ENCODE assay signal across 8 mouse cellular contexts in genomic region chr6:86585070-86585600, GRCm38 (mm10). TPM values are rescaled to one million over a fixed set of nuclear protein-coding genes. Genes with fewer than 3 reads are reported as not detected.
DNase-seq lines count a peak whose midpoint lies in the region; ATAC-seq and TF ChIP-seq lines count a peak whose summit lies in the region.

No protein-coding gene starts in this region.

- H3K27me3 ChIP-seq in heart, embryonic 10.5 days (ENCODE audit: insufficient read depth, poor library complexity, severe bottlenecking) = no peaks in the 10 kb centered on the region
- no peaks in the 10 kb centered on the region for H3K27me3 ChIP-seq in limb, embryonic 13.5 days
- no peaks in the 10 kb centered on the region for H3K27me3 ChIP-seq in midbrain, embryonic 14.5 days (ENCODE audit: control insufficient read depth, insufficient read depth, low read length)
- H3K27me3 ChIP-seq in small intestine, adult 2 months (ENCODE audit: control insufficient read depth, insufficient read depth, low read length) = no peaks in the 10 kb centered on the region

- H3K27ac ChIP-seq in bone marrow macrophage, adult 2 months (ENCODE audit: insufficient read depth, low read depth, low read length) = peak overlapping the region; percentile 95
- H3K27ac ChIP-seq in heart, embryonic 10.5 days = peak overlapping the region; percentile 86
- H3K27ac ChIP-seq in limb, embryonic 13.5 days = peak overlapping the region; percentile 83
- peak overlapping the region; percentile 97 for H3K27ac ChIP-seq in midbrain, embryonic 14.5 days (replicated peaks; ENCODE audit: low read depth, low read length)
- peak overlapping the region; percentile 82 for H3K27ac ChIP-seq in small intestine, adult 2 months (ENCODE audit: insufficient read depth, low read depth, low read length)

- peak overlapping the region; percentile 63 for H3K9ac ChIP-seq in limb, embryonic 13.5 days
- H3K9ac ChIP-seq in midbrain, embryonic 14.5 days (replicated peaks; ENCODE audit: low read length) = peak overlapping the region; percentile 62

- WGBS in heart, embryonic 10.5 days = 8% methylated on average over 16 of the region's 16 CpGs
- WGBS in limb, embryonic 13.5 days = 7% methylated on average over 16 of the region's 16 CpGs
- 2% methylated on average over 16 of the region's 16 CpGs for WGBS in midbrain, embryonic 14.5 days
- 13% methylated on average over 16 of the region's 16 CpGs for WGBS in small intestine, adult 2 months

- 0 out of 2 replicates have a peak, but pooled peaks have one; percentile 22 for ATAC-seq in erythroblast, adult 5-6 weeks (replicated peaks; ENCODE audit: low FRiP score, poor library complexity, severe bottlenecking)
- peak; percentile 80 for ATAC-seq in limb, embryonic 13.5 days (ENCODE audit: low FRiP score, low read depth)
- peak; percentile 90 for ATAC-seq in midbrain, embryonic 14.5 days (ENCODE audit: low FRiP score, low TSS enrichment)

- H3K9me3 ChIP-seq in heart, embryonic 10.5 days = no peaks in the 10 kb centered on the region
- H3K9me3 ChIP-seq in limb, embryonic 13.5 days = 0 out of 2 replicates have a peak, but pooled peaks cover 5% of the 10 kb centered on the region
- H3K9me3 ChIP-seq in midbrain, embryonic 14.5 days (ENCODE audit: control insufficient read depth, low read length) = no peaks in the 10 kb centered on the region

- TF ChIP-seq CTCF in bone marrow macrophage, adult 2 months (IDR thresholded peaks at IDR 0.05; ENCODE audit: low read depth, low read length) = no peak
- no peak for TF ChIP-seq CTCF in small intestine, adult 2 months (IDR thresholded peaks at IDR 0.05; ENCODE audit: extremely low read depth, insufficient read length, insufficient replicate concordance, low read depth, low read length)

- no peaks in the 10 kb centered on the region for H3K36me3 ChIP-seq in heart, embryonic 10.5 days
- no peaks in the 10 kb centered on the region for H3K36me3 ChIP-seq in limb, embryonic 13.5 days
- H3K36me3 ChIP-seq in midbrain, embryonic 14.5 days (ENCODE audit: control insufficient read depth, insufficient read depth, low read length) = no peaks in the 10 kb centered on the region
- H3K36me3 ChIP-seq in small intestine, adult 2 months (ENCODE audit: control insufficient read depth, insufficient read depth, low read length) = no peaks in the 10 kb centered on the region

- no peak for TF ChIP-seq POLR2A in bone marrow macrophage, adult 2 months (IDR thresholded peaks at IDR 0.05; ENCODE audit: borderline replicate concordance, low read depth, low read length)
- peak; percentile 40; the same call in 1 of the 2 replicates for TF ChIP-seq POLR2A in small intestine, adult 2 months (IDR thresholded peaks at IDR 0.05; ENCODE audit: low read depth, low read length)

- peak; percentile 91 for DNase-seq in 416B (ENCODE audit: low read depth)
- DNase-seq in heart, embryonic 10.5 days (ENCODE audit: low spot score) = peak; percentile 89
- DNase-seq in kidney, adult 9 months = peak; percentile 96
- DNase-seq in midbrain, embryonic 14.5 days = peak; percentile 89

- peak overlapping the region; percentile 65 for H3K4me2 ChIP-seq in limb, embryonic 13.5 days (replicated peaks)
- peak overlapping the region; percentile 65 for H3K4me2 ChIP-seq in midbrain, embryonic 14.5 days (ENCODE audit: low read length)

- H3K4me3 ChIP-seq in bone marrow macrophage, adult 2 months (ENCODE audit: insufficient read depth, low read length) = peak overlapping the region; percentile 36
- peak overlapping the region; percentile 53 for H3K4me3 ChIP-seq in heart, embryonic 10.5 days
- peak overlapping the region; percentile 32 for H3K4me3 ChIP-seq in limb, embryonic 13.5 days
- peak overlapping the region; percentile 33 for H3K4me3 ChIP-seq in midbrain, embryonic 14.5 days (replicated peaks; ENCODE audit: low read depth, low read length)
- peak overlapping the region; percentile 47 for H3K4me3 ChIP-seq in small intestine, adult 2 months (ENCODE audit: low read depth, low read length)

- H3K4me1 ChIP-seq in bone marrow macrophage, adult 2 months (ENCODE audit: control insufficient read depth, insufficient read depth, low read length) = peaks cover 39% of the 10 kb centered on the region
- H3K4me1 ChIP-seq in heart, embryonic 10.5 days = peaks cover 38% of the 10 kb centered on the region
- H3K4me1 ChIP-seq in limb, embryonic 13.5 days = peaks cover 28% of the 10 kb centered on the region
- H3K4me1 ChIP-seq in midbrain, embryonic 14.5 days (ENCODE audit: control insufficient read depth, insufficient read depth, low read length) = peaks cover 21% of the 10 kb centered on the region
- peaks cover 26% of the 10 kb centered on the region for H3K4me1 ChIP-seq in small intestine, adult 2 months (ENCODE audit: control insufficient read depth, insufficient read depth, insufficient read length, low read length)

RNA-seq across cellular contexts. Expression of gene Asprv1, which starts 42.8 kb away (rescaled TPM):
- not detected in 2 replicates for polyA plus RNA-seq in bone marrow macrophage, adult 2 months (2012; ENCODE audit: insufficient read depth, insufficient read length, missing spikeins)
- total RNA-seq in erythroblast, adult 5-6 weeks (2015; ENCODE audit: low replicate concordance) = 6.1 and 10.2 TPM in 2 replicates
- total RNA-seq in erythroblast, adult 5-6 weeks (2017; ENCODE audit: low replicate concordance) = 0.28 and 1.4 TPM in 2 replicates
- 0.23 and 0.58 TPM in 2 replicates for polyA plus RNA-seq in heart, embryonic 10.5 days (2016; fragmentation: Nextera tagmentation; extraction: Ambion mirVana)
- polyA plus RNA-seq in limb, embryonic 13.5 days (2015; fragmentation: Nextera tagmentation; extraction: Ambion mirVana) = 3.8 and 4.6 TPM in 2 replicates
- 0.76 and 0.92 TPM in 2 replicates for polyA plus RNA-seq in midbrain, embryonic 14.5 days (2014; fragmentation: Nextera tagmentation; extraction: Ambion mirVana)
- polyA plus RNA-seq in small intestine, adult 2 months (2012; rRNA removed) = 0.20 and 0.23 TPM in 2 replicates

RNA-seq across cellular contexts. Expression of gene Pcbp1, which starts 59.0 kb away (rescaled TPM):
- 177 and 185 TPM in 2 replicates for polyA plus RNA-seq in bone marrow macrophage, adult 2 months (2012; ENCODE audit: insufficient read depth, insufficient read length, missing spikeins)
- total RNA-seq in erythroblast, adult 5-6 weeks (2015; ENCODE audit: low replicate concordance) = 83.2 and 88.2 TPM in 2 replicates
- total RNA-seq in erythroblast, adult 5-6 weeks (2017; ENCODE audit: low replicate concordance) = 20.1 and 35.3 TPM in 2 replicates
- 411 and 428 TPM in 2 replicates for polyA plus RNA-seq in heart, embryonic 10.5 days (2016; fragmentation: Nextera tagmentation; extraction: Ambion mirVana)
- 454 and 479 TPM in 2 replicates for polyA plus RNA-seq in limb, embryonic 13.5 days (2015; fragmentation: Nextera tagmentation; extraction: Ambion mirVana)
- polyA plus RNA-seq in midbrain, embryonic 14.5 days (2014; fragmentation: Nextera tagmentation; extraction: Ambion mirVana) = 289 and 325 TPM in 2 replicates
- 244 and 314 TPM in 2 replicates for polyA plus RNA-seq in small intestine, adult 2 months (2012; rRNA removed)

Comparison
In these comparisons a context has a peak if more than half of its experiments do, and no peak if none do; other contexts are left out.
1. Peak in every context shown above with its lines: DNase-seq, ATAC-seq, H3K4me3 ChIP-seq and H3K27ac ChIP-seq.
2. ATAC-seq: peak in every context shown above with its lines; median percentile 90 in midbrain, embryonic 14.5 days; 80 in limb, embryonic 13.5 days; 22 in erythroblast, adult 5-6 weeks.